Mouse (Mus musculus) lung, adult 2 months (tissue): ENCODE measurements around the gene Fbln1.

Source experiments
- CTCF ChIP-seq: fragments of 200-500 bp; IDR thresholded peaks from 2 replicates; pipeline ENCODE4 v1.5.1; 2011; ENCODE audit warnings: mild to moderate bottlenecking, low read length, control low read depth; ENCODE audit not compliant: insufficient read depth
- POLR2A ChIP-seq: fragments of 200-500 bp; IDR thresholded peaks from 2 replicates; pipeline ENCODE4 v1.6.1; 2011; ENCODE audit warnings: low read depth, mild to moderate bottlenecking, control low read depth, low read length, borderline replicate concordance; ENCODE audit errors: extremely low read depth

DNA sequence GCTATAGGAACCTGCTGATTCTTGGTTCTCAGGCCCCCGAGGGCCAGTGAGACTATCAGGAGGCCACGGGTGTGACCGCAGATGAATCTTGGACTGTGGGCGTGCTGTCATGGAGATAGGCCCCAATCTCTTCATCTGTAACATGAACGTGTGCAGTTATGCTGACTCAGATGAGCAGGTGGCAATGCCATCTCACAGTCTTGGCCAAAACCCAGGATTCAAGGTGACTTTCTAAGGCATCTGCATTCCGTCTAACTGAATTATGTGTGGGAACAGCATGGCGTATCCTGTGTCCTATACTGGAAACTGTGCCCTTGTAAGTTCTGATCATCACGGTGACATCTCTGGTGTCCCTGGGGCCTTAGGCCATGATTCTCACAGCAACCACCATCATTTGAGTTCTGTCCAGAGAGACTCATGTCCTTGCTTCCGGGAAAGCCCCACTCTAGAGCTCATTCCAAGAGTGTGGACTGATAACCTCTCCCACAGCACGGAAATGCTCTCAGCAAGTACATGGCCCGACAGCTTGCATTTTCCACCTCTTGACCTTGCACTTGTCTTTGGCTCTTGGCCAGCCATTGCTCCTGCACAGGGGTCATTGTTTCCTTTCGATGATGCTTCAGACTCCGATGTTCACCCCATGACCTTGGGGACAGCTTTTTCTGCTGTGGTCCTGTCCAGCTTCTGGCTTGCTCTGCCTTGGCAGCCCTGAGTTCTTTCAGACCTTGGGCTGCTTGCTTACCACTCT lies 38.8 kb downstream of the Fbln1 start:
- TF ChIP-seq CTCF (no peak), POLR2A (no peak)
